Mouse (Mus musculus) heart, adult 18-20 months (tissue): ENCODE data around the gene Nfkbil1. TPM values are rescaled to one million over a fixed set of nuclear protein-coding genes. Genes with fewer than 3 reads are reported as not detected.

Experiments used
- DNase-seq, 2 experiments: peaks; one replicate each; pipeline ENCODE4 v3.0.0; 2021 to 2022; ENCODE audit warnings: mixed read lengths in 1 of 2
- microRNA-seq, 2 experiments: library from miRNA; unstranded; fragments of <30 nt; microRNA quantifications; one replicate each; pipeline ENCODE4 v1.2.0; 2022
- total RNA-seq, 2 experiments: library from RNA; stranded (reverse); gene quantifications; 2 replicates each; pipeline ENCODE4 v1.2.3; 2021

Gene Nfkbil1
- total RNA-seq, 2 experiments from 2014 or later = 8.2 to 8.3 TPM

GRCm38 (mm10) chr17:35175968-35176367 lies 59.6 kb downstream of the Nfkbil1 start, which contains the start of gene Aif1:
Gene Aif1, minus strand, starts transcription at chr17:35176068.
- DNase-seq = no peak

DNA sequence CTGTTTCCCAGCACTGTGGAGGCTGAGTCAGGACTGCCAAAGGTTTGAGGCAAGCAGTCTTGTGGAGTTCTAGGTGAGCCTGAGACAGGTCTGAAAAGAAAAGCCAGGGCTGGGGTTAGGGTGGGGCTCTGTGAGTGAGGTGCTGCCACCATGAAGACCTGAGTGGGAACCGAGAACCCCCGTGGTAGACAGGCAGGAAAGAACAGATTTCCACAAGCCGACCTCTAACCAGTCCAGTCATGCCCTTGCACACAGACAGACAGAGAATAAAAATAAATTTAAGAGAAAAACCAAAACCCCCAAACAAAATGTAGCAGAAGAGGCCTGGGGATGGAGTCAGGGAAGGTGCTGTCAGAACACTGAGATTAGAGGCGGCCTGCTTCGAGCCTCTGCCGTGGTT lies 60.2 kb downstream of the Nfkbil1 start:
- no peak for DNase-seq

DNA sequence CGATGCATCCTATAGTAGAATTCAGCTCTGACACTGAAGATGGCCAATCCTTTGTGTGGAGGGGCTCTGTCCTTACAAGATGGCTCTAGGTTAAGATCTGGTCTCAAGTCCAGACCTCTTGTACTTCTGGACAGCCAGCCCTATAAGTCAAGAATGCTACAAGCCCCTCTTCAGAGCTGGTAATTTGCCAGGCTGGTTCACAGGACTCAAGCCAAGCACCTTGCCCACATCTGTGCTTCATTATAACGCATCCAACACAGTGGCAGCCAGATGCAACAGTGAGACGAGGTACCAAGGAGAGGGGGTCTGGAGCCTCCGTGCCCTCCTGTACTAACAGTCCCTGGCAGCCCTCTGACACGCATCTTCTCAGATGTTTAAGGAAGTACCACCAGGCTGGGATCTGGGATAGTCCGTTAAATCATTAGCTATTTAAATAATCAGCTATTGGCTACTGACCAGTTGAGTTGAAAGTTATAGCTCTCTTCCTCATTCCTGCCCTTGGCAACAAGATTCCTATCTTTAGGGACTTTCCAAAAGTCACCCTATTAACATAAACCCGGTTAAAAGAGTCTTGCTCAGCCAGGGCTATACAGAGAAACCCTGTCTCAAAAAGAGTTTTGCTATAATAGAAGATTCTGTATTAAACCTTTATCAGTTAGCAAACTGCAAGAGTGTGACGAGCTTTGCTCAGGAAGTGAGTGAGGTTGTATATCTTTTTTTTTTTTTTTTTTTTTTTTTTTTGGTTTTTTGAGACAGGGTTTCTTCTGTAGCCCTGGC lies 61.2 kb downstream of the Nfkbil1 start:
- DNase-seq = no peak

DNA sequence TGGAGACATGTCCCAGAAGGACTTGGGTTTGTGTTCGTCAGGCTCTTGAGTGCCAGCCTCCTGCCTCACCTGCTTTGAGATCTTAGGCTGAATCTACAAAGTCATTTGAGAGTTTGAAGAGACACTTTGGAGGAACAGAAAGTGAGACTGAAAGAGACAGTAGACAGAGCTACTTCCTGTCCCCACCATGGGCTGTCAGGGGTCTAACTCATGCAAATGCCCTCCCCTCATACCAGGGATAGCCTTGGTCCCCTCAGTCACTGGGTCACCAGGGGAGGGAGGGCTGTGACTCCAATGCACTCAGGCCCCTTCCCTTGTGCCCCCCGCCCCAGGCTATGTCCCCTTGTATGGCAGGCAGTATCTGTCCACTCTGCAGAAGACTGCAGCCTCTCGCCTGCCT lies 62.3 kb downstream of the Nfkbil1 start:
- DNase-seq = no peak

DNA sequence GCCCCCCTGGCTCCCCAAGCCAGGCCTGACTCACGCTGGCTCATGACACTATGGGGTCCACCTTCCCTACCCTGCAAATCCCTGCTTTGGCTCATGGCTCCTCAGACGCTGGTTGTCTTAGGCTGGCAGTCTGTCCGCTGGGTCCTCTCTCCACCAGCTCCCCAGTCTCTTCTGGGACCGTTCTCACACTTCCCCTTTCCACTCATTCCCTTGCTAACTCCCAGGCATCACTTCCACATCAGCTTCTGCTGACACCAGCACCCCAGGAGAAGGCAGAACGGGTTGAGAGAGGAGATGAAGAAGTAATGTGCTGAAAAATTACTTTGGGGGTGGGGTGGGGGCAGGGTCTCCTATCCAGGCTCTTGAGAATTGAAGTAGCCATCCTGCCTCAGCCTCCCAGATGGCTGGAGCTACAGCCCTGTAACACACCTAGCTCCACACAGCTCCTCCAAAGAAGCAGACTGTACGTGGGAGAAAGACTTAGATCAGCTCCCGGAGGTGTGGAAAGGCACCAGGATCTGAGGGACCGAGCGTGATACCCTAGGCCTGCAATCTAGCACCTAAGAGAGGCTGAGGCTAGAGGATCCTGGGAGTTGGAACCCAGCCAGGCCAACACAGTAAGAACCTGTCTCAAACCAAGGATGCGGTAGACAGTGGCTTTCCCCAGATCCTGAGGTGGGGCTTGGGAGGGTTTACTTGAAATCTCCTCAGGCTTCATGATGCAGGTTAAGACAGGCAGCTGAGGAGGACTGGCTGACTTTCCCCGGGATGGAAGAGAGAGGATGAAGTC lies 63.0 kb downstream of the Nfkbil1 start:
- peak in 1 of 2 experiments; percentile 58 for DNase-seq

Small RNA genes lying within 50 kb of the gene (microRNA-seq; reads per million reads assigned to microRNA genes)
- gene Mir6973a = 0 reads per million in 2 experiments
- 0.27 to 0.38 reads per million in 2 experiments for gene Mir6974
- gene Mir6975 = 0.38 to 1.1 reads per million in 2 experiments
- gene Mir8094 = 0 reads per million in 2 experiments

Other genes starting within 250 kb of the Nfkbil1 start
- gene Vars, start 234.8 kb downstream of the Nfkbil1 start, total RNA-seq = 10 to 100 TPM; 32.4 to 35.1 TPM
- 10 to 100 TPM; 13.1 to 14.1 TPM for gene Vwa7, start 219.2 kb downstream of the Nfkbil1 start, total RNA-seq
- not detected for gene Sapcd1, start 207.8 kb downstream of the Nfkbil1 start, total RNA-seq
- not detected for gene Msh5, start 189.0 kb downstream of the Nfkbil1 start, total RNA-seq
- gene Clic1, start 185.8 kb downstream of the Nfkbil1 start, total RNA-seq = 10 to 100 TPM; 30.4 to 32.4 TPM
- gene Ddah2, start 176.8 kb downstream of the Nfkbil1 start, total RNA-seq = 10 to 100 TPM; 14.0 to 19.8 TPM
- not detected for gene Ly6g6c, start 170.4 kb downstream of the Nfkbil1 start, total RNA-seq
- gene Mpig6b, start 169.6 kb downstream of the Nfkbil1 start, total RNA-seq = under 1 TPM; 0.31 to 0.87 TPM
- gene Ly6g6e, start 158.9 kb downstream of the Nfkbil1 start, total RNA-seq = not detected
- gene Ly6g6d, start 157.7 kb downstream of the Nfkbil1 start, total RNA-seq = under 1 TPM in 1 of 2 experiments, not detected in 1; 0.57 TPM
- not detected for gene Ly6g6f, start 150.2 kb downstream of the Nfkbil1 start, total RNA-seq
- gene Abhd16a, start 146.5 kb downstream of the Nfkbil1 start, total RNA-seq = 10 to 100 TPM; 55.1 to 59.5 TPM
- gene Ly6g5c, start 127.5 kb downstream of the Nfkbil1 start, total RNA-seq = not detected
- not detected for gene Ly6g5b, start 120.4 kb downstream of the Nfkbil1 start, total RNA-seq
- gene Gpank1, start 114.3 kb downstream of the Nfkbil1 start, total RNA-seq = 10 to 100 TPM in 1 of 2 experiments, 1 to 10 TPM in 1; 7.3 to 10.5 TPM
- gene Csnk2b, start 113.7 kb downstream of the Nfkbil1 start, total RNA-seq = 100 to 1,000 TPM; 149 to 150 TPM
- 10 to 100 TPM; 25.3 to 28.5 TPM for gene D17H6S53E, start 109.4 kb downstream of the Nfkbil1 start, total RNA-seq
- gene Apom, start 103.7 kb downstream of the Nfkbil1 start, total RNA-seq = not detected
- 100 to 1,000 TPM; 242 to 244 TPM for gene Bag6, start 100.6 kb downstream of the Nfkbil1 start, total RNA-seq
- gene Prrc2a, start 70.9 kb downstream of the Nfkbil1 start, total RNA-seq = 100 to 1,000 TPM; 125 to 144 TPM
- 1 to 10 TPM; 3.7 to 4.8 TPM for gene Aif1, start 59.7 kb downstream of the Nfkbil1 start, total RNA-seq
- 1 to 10 TPM; 2.0 to 3.3 TPM for gene Lst1, start 47.4 kb downstream of the Nfkbil1 start, total RNA-seq
- 10 to 100 TPM in 1 of 2 experiments, 1 to 10 TPM in 1; 1.5 to 12.1 TPM for gene Ltb, start 41.4 kb downstream of the Nfkbil1 start, total RNA-seq
- under 1 TPM; 0.25 to 0.28 TPM for gene Tnf, start 33.8 kb downstream of the Nfkbil1 start, total RNA-seq
- gene Lta, start 30.4 kb downstream of the Nfkbil1 start, total RNA-seq = 1 to 10 TPM in 1 of 2 experiments, not detected in 1; 1.0 TPM
- gene Gm16181, start 15.0 kb downstream of the Nfkbil1 start, total RNA-seq = not detected
- gene Atp6v1g2, start 2.1 kb downstream of the Nfkbil1 start, total RNA-seq = 1 to 10 TPM; 2.1 to 2.3 TPM
- 10 to 100 TPM; 77.3 to 83.1 TPM for gene Ddx39b, start 6.0 kb upstream of the Nfkbil1 start, total RNA-seq
- gene H2-D1, start 26.9 kb upstream of the Nfkbil1 start, total RNA-seq = 100 to 1,000 TPM; 164 to 263 TPM
- gene H2-Q1, start 84.6 kb upstream of the Nfkbil1 start, total RNA-seq = 1 to 10 TPM; 2.6 to 3.9 TPM
- gene H2-Q2, start 106.5 kb upstream of the Nfkbil1 start, total RNA-seq = 1 to 10 TPM; 1.7 TPM
- 10 to 100 TPM; 18.7 to 54.0 TPM for gene H2-Q4, start 143.8 kb upstream of the Nfkbil1 start, total RNA-seq
- gene H2-Q6, start 189.1 kb upstream of the Nfkbil1 start, total RNA-seq = 10 to 100 TPM in 1 of 2 experiments, 1 to 10 TPM in 1; 6.8 to 30.2 TPM
- gene H2-Q7, start 203.4 kb upstream of the Nfkbil1 start, total RNA-seq = 10 to 100 TPM in 1 of 2 experiments, 1 to 10 TPM in 1; 7.4 to 21.5 TPM
- gene H2-Q10, start 234.3 kb upstream of the Nfkbil1 start, total RNA-seq = 1 to 10 TPM in 1 of 2 experiments, under 1 TPM in 1; 0.62 to 2.2 TPM